Mouse (Mus musculus): ENCODE data around the gene Lrcol1. TPM values are rescaled to one million over a fixed set of nuclear protein-coding genes. Genes with fewer than 3 reads are reported as not detected.
A peak's percentile ranks its signal among the peaks of the same experiment; 100 is the strongest.

Gene Lrcol1
- polyA plus RNA-seq, 1 experiment, result 265 TPM

GRCm38 (mm10) chr5:110386371-110387330, 42.1 kb downstream of the Lrcol1 start:
- DNase-seq (ENCODE audit: low read depth), result no peak

GRCm38 (mm10) chr5:110387332-110387731, 42.8 kb downstream of the Lrcol1 start:
- DNase-seq (ENCODE audit: low read depth), result no peak

GRCm38 (mm10) chr5:110390631-110391030, 46.1 kb downstream of the Lrcol1 start:
- DNase-seq (ENCODE audit: low read depth), result no peak

- no peak for DNase-seq (ENCODE audit: low read depth)
Measured at GRCm38 (mm10) chr5:110392727-110393126, 48.2 kb downstream of the Lrcol1 start.

- DNase-seq (ENCODE audit: low read depth), result no peak
Measured at GRCm38 (mm10) chr5:110395006-110395661, 50.6 kb downstream of the Lrcol1 start.

- DNase-seq (ENCODE audit: low read depth), result peak; percentile 55
Measured at GRCm38 (mm10) chr5:110401101-110401500, 56.6 kb downstream of the Lrcol1 start.

- no peak for DNase-seq (ENCODE audit: low read depth)
Measured at GRCm38 (mm10) chr5:110402557-110402956, 58.0 kb downstream of the Lrcol1 start.

GRCm38 (mm10) chr5:110403931-110404330, 59.4 kb downstream of the Lrcol1 start:
- no peak for DNase-seq (ENCODE audit: low read depth)

Other genes starting within 250 kb of the Lrcol1 start
- 5.1 and 5.5 TPM in 2 replicates for gene Plcxd1, start 244.8 kb upstream of the Lrcol1 start, polyA plus RNA-seq (2012; rRNA removed)
- gene Gtpbp6, start 236.5 kb upstream of the Lrcol1 start, polyA plus RNA-seq (2012; rRNA removed), result 65.3 and 74.9 TPM in 2 replicates
- gene Zfp605, start 234.6 kb upstream of the Lrcol1 start, polyA plus RNA-seq (2012; rRNA removed), result 1.9 and 2.1 TPM in 2 replicates
- 42.0 and 46.5 TPM in 2 replicates for gene Chfr, start 208.9 kb upstream of the Lrcol1 start, polyA plus RNA-seq (2012; rRNA removed)
- 14.3 and 15.1 TPM in 2 replicates for gene Golga3, start 168.0 kb upstream of the Lrcol1 start, polyA plus RNA-seq (2012; rRNA removed)
- gene Ankle2, start 113.7 kb upstream of the Lrcol1 start, polyA plus RNA-seq (2012; rRNA removed), result 11.2 and 11.7 TPM in 2 replicates
- 21.6 and 26.3 TPM in 2 replicates for gene Pgam5, start 74.8 kb upstream of the Lrcol1 start, polyA plus RNA-seq (2012; rRNA removed)
- gene Pxmp2, start 58.5 kb upstream of the Lrcol1 start, polyA plus RNA-seq (2012; rRNA removed), result 24.1 and 28.5 TPM in 2 replicates
- 4.3 and 4.5 TPM in 2 replicates for gene Pole, start 58.4 kb upstream of the Lrcol1 start, polyA plus RNA-seq (2012; rRNA removed)
- gene P2rx2, start 1.5 kb upstream of the Lrcol1 start, polyA plus RNA-seq (2012; rRNA removed), result 62.2 and 62.9 TPM in 2 replicates
- gene Fbrsl1, start 103.8 kb downstream of the Lrcol1 start, polyA plus RNA-seq (2012; rRNA removed), result 43.7 and 90.6 TPM in 2 replicates
- gene Galnt9, start 199.6 kb downstream of the Lrcol1 start, polyA plus RNA-seq (2012; rRNA removed), result 2.2 and 3.4 TPM in 2 replicates